Mouse (Mus musculus): Measurements from ENCODE around the gene Tmem156. TPM values are rescaled to one million over a fixed set of nuclear protein-coding genes. Genes with fewer than 3 reads are reported as not detected.
A peak's percentile ranks its signal among the peaks of the same experiment; 100 is the strongest.
"Not testable (repeated sequence)": the region's sequence is repeated elsewhere in the genome, so short reads cannot be mapped to it uniquely, and the experiment has no call there.

Tmem156 gene
- polyA plus RNA-seq, 1 experiment from 2014 or later: not detected

DNA sequence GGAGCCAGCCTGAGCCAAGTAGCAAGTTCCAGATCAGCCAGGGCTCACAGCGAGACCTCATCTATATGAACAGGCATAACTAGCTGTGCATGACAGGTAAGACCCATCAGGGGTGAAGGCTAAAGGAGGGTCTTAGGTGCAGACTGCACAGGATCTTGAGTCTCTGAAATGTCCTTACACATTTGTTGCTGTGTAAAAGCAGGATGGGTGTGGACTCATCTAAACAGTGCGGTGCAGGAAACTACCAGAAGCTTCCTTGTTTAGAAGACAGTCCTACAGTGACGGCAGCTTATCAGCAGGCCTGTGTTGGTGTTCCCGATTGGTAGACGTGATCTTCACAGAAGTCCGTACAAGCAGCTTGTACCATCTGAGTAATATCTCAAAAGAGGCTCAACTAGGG is 21.4 kb upstream of the Tmem156 start:
- 92% methylated on average over 6 of the region's 6 CpGs for WGBS
- H3K9ac ChIP-seq (replicated peaks): no peak overlapping the region
- peaks cover 3% of the 10 kb centered on the region; the same call in 1 of the 2 replicates for H3K36me3 ChIP-seq
- H3K4me1 ChIP-seq (replicated peaks): no peaks in the 10 kb centered on the region; the same call in 1 of the 2 replicates
- H3K4me2 ChIP-seq (replicated peaks): no peak overlapping the region
- no peaks in the 10 kb centered on the region for H3K27me3 ChIP-seq
- no peaks in the 10 kb centered on the region for H3K9me3 ChIP-seq
- ATAC-seq: no peak
- H3K27ac ChIP-seq: no peak overlapping the region
- H3K4me3 ChIP-seq (replicated peaks): no peak overlapping the region

DNA sequence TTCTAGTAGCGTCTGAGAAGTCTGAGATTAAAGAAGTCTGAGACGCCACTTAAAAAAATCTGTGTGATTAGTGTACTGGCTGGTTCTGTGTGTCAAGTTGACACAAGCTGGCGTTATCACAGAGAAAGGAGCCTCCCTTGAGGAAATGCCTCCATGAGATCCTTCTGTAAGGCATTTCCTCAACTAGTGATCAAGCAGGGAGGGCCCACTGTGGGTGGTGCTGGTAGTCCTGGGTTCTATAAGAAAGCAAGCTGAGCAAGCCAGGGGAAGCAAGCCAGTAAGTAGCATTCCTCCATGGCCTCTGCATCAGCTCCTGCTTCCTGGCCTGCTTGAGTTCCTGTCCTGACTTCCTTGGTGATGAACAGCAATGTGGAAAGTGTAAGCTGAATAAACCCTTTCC is 20.3 kb upstream of the Tmem156 start:
- not testable (repeated sequence) for H3K36me3 ChIP-seq; ATAC-seq; H3K9ac ChIP-seq (replicated peaks); H3K9me3 ChIP-seq; H3K4me1 ChIP-seq (replicated peaks); H3K4me2 ChIP-seq (replicated peaks); H3K27ac ChIP-seq; H3K27me3 ChIP-seq; H3K4me3 ChIP-seq (replicated peaks)
- WGBS: 74% methylated on average over 3 of the region's 3 CpGs

DNA sequence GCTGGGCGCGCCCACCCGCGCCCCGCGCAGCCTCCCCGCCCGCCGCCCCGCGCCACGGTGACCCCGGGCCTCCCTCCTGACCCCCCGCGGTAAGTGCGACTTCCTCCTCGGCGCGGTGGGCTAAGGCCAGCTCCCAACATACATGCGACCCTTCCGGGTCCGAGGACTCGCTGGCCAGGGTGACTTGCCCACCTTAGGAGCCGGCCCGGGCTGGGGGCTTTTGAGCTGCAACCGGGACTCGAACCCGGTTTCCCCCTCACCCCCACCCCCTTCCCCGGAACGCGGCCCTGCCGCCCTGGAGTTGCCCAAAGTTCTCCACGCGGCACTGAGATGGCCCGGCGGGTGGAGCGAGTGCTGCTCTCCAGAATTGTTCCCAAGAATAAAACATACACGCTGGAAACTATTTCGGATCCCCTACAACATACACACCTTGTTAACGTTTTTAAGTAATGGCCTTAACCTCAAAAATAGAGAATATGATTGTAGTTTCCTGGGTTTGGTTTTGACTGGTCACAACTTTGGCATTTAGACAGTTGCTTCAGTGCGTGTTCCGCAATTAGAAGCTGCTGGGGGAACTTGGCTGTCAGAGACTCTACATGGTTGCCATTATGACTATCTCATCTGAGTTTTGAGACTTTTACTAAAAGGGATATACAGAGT is 16.0 kb upstream of the Tmem156 start:
- Histone ChIP-seq H3K27ac (peak overlapping the region; percentile 74), H3K27me3 (no peaks in the 10 kb centered on the region), H3K4me2 (replicated peaks) (peak overlapping the region; percentile 75), H3K36me3 (no peaks in the 10 kb centered on the region), H3K4me1 (replicated peaks) (peaks cover 3% of the 10 kb centered on the region; the same call in 1 of the 2 replicates), H3K9me3 (no peaks in the 10 kb centered on the region), H3K4me3 (replicated peaks) (peak overlapping the region; percentile 79), H3K9ac (replicated peaks) (peak overlapping the region; percentile 82)
- 4% methylated on average over 31 of the region's 42 CpGs for WGBS
- ATAC-seq: peak; percentile 77

DNA sequence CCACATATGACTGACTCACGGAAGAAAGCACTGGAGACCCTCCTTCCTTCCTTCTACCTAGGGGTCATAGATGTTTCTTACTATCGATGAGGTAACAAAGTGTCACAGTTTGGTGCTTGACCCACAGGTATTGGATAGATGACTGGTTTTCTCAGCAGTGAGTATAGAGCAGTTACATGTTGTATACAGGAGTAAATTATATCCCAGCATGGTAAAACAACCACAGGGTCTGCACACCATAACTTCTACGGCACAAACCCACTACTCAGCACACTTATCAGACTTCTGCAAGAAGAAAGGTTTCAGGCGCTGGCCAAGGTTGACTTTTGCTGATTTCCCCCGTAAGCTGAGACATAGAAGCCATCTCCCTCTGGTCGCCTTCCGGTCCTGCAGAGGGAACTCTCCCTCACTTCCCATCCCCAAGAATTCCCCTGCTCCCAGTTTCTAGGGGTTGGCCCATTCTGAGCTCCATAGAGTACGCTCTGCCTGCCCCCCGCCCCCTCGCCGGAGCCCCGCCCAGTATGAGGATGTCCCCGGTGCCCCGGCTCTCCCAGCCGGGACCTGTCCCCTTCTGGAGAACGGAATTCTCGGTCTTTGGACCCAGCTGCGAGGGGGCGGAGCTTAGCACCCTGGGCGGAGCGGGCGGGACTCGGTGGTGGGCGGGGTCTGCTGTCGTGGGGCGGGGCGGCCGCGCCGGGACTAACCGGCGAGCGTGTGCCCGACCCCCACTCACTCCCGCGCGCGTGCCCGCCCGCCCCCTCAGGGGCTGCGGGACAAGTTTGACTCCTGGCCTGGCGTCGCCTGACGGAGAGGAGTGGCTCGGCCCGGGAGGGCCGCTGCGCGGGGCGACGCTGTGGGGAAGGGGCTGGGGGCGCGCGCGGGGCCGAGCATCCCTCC is 15.2 kb upstream of the Tmem156 start, which contains the start of gene Klhl5:
TSS of gene Klhl5 (plus strand) at position 664 of the 897 bp plus-strand sequence.
- H3K4me1 ChIP-seq (replicated peaks): peaks cover 10% of the 10 kb centered on the region; the same call in 1 of the 2 replicates
- peak within 1 kb of the TSS; percentile 75 for H3K4me2 ChIP-seq (replicated peaks)
- H3K9me3 ChIP-seq: no peaks in the 10 kb centered on the region
- H3K36me3 ChIP-seq: no peaks in the 10 kb centered on the region
- H3K4me3 ChIP-seq (replicated peaks): peak within 1 kb of the TSS; percentile 79
- WGBS: 6% methylated on average over 33 of the region's 56 CpGs
- H3K27ac ChIP-seq: peak within 1 kb of the TSS; percentile 74
- H3K27me3 ChIP-seq: no peaks in the 10 kb centered on the region
- peak; percentile 93 for ATAC-seq
- H3K9ac ChIP-seq (replicated peaks): peak within 1 kb of the TSS; percentile 82

DNA sequence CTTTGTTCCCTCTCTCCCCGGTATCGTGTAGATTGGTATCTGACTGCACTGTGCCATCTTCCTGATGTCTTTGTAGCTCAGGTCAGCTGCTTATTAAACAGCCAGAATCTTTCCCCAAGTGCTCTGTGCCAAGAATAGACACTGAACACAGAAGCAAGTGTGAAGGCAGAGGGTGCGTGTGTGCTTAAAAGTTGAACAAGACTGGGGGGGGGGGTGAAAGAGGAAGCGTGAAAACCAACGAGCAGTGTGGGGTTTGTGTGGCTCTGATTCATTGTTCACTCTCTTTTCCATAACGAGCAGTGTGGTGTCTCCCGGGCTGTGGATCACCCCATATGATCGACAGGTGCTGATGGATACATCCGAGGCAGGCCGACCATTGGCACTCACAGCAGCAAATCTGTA is 10.7 kb upstream of the Tmem156 start:
- Histone ChIP-seq H3K4me3 (replicated peaks) (no peak overlapping the region), H3K27ac (peak overlapping the region; percentile 35; the same call in 1 of the 2 replicates), H3K9ac (replicated peaks) (no peak overlapping the region), H3K36me3 (no peaks in the 10 kb centered on the region), H3K4me1 (replicated peaks) (peaks cover 12% of the 10 kb centered on the region; the same call in 1 of the 2 replicates), H3K4me2 (replicated peaks) (no peak overlapping the region), H3K27me3 (no peaks in the 10 kb centered on the region), H3K9me3 (no peaks in the 10 kb centered on the region)
- ATAC-seq: no peak
- WGBS: 69% methylated on average over 10 of the region's 10 CpGs

DNA sequence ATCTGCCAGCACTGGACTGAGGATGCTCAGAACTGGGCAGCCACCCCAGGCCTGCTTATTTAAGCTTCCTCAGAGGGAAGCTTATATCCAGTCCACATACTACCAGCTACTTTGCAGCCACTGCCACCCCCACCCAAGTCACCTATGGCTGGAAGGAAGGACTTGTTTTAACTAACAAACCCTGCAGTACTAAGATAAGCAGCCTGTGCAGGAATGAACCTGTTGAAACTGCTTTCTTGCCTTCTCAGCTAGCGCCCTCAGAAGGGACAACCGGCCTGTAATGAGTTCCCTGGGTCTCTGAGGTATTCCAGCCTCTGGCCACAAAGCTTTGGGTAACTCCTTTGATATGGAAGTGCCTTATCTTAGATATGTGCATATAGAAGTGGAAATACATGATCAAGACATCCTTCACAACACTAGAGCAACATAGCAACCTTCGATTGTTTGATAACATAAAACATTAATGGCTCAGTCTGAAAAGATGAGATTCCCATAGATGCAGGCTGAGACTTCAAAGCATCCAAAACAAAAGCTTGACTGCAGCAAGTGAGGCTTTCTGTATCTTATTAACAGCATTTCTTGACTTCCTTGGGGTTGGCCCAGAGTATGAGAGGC is 10.2 kb upstream of the Tmem156 start:
- no peak overlapping the region for H3K9ac ChIP-seq (replicated peaks)
- no peaks in the 10 kb centered on the region for H3K27me3 ChIP-seq
- ATAC-seq: peak; percentile 47
- H3K4me3 ChIP-seq (replicated peaks): no peak overlapping the region
- no peaks in the 10 kb centered on the region for H3K36me3 ChIP-seq
- H3K4me2 ChIP-seq (replicated peaks): no peak overlapping the region
- peaks cover 12% of the 10 kb centered on the region; the same call in 1 of the 2 replicates for H3K4me1 ChIP-seq (replicated peaks)
- peak overlapping the region; percentile 35; the same call in 1 of the 2 replicates for H3K27ac ChIP-seq
- WGBS: 70% methylated on average over 3 of the region's 3 CpGs
- no peaks in the 10 kb centered on the region for H3K9me3 ChIP-seq

DNA sequence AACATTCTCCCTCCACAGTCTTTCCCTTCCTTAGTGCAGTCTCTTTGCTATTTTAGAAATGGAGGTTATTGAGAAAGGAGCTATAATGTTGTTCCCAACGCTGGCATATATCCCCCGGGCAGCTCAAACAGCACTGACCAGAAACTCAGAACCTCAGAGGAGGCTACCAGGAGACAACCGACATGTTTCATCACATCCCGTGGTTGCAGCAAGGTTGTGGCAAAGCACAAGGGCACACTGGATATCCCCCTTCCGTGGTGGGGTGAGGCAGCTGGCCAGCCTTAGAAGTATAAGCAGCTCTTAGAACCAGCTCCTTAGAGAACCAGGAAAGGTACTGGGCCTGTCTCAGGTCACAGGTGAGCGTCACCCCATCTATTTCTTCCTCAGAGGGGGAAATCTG is 9.7 kb upstream of the Tmem156 start:
- H3K36me3 ChIP-seq: no peaks in the 10 kb centered on the region
- WGBS: 88% methylated on average over 6 of the region's 6 CpGs
- no peak overlapping the region for H3K9ac ChIP-seq (replicated peaks)
- no peak for ATAC-seq
- no peaks in the 10 kb centered on the region for H3K9me3 ChIP-seq
- H3K4me3 ChIP-seq (replicated peaks): no peak overlapping the region
- H3K27me3 ChIP-seq: no peaks in the 10 kb centered on the region
- H3K4me1 ChIP-seq (replicated peaks): peaks cover 12% of the 10 kb centered on the region; the same call in 1 of the 2 replicates
- H3K27ac ChIP-seq: no peak overlapping the region
- H3K4me2 ChIP-seq (replicated peaks): no peak overlapping the region

DNA sequence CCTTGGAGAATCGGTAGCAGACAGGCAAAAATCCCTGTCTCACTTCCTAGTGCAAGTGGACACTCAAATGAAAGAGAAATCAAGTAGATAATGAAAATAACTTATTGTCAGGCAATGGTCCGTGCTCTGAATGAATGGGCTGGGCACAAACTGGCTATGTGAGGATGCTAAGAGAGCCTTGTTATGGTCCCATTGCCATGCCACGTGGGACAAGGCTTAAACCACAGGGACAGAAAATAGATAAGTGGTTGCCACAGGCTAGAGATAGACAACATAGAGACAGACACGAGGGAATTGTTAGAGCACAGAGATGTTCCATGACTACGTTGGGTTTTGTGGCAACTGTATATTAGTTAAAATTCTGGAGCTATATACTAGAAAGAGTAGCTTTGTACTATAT is 9.3 kb upstream of the Tmem156 start:
- H3K27ac ChIP-seq: no peak overlapping the region
- peaks cover 12% of the 10 kb centered on the region; the same call in 1 of the 2 replicates for H3K4me1 ChIP-seq (replicated peaks)
- no peaks in the 10 kb centered on the region for H3K36me3 ChIP-seq
- 83% methylated on average over 5 of the region's 5 CpGs for WGBS
- H3K9me3 ChIP-seq: no peaks in the 10 kb centered on the region
- ATAC-seq: no peak
- no peaks in the 10 kb centered on the region for H3K27me3 ChIP-seq
- H3K9ac ChIP-seq (replicated peaks): no peak overlapping the region
- no peak overlapping the region for H3K4me2 ChIP-seq (replicated peaks)
- no peak overlapping the region for H3K4me3 ChIP-seq (replicated peaks)

DNA sequence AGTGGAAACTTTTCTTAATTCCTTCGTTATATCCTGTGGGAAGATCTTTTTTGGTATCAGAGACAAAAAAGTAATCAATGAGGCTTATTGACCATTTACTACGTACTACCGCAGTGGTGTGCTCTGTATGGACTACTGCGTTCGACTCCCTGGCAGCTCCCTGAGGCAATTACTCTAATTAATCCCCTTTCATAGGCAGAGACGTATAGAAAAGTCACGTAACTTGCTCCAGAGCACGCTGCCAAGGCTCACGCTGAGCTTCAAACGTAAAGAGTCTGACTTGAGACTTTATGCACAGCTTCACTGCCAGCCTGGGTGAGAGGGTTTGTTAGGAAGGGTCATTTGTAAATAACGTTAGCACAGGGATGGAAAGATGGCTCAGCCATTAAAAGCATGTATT is 8.1 kb upstream of the Tmem156 start:
- ATAC-seq: no peak

DNA sequence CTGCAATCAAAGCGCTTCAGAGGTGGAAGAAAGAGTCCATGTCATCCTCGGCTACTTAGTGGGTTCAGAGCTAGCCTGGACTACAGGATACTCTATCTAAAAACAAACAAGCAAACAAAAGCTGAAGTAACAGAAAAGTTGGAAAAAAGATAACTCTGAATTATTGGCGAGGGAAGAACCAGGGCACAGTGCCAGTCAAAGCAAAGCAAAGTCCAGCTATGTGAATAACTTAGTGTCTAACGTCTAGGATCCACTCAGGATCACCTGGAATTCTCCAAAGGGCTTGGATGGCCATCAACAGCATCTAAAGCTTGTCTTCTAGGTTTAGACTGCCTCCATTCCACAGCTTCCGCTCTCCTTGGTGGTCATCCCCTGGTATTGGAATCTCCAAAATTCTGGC is 5.5 kb upstream of the Tmem156 start:
- Histone ChIP-seq H3K9ac (replicated peaks) (no peak overlapping the region), H3K4me1 (replicated peaks) (peaks cover 8% of the 10 kb centered on the region; the same call in 1 of the 2 replicates)
- no peak for ATAC-seq

More for the DNA sequence above, 8.1 kb upstream of the Tmem156 start:
- H3K4me3 ChIP-seq (replicated peaks): no peak overlapping the region
- WGBS: 52% methylated on average over 11 of the region's 11 CpGs
- no peak overlapping the region for H3K9ac ChIP-seq (replicated peaks)
- no peaks in the 10 kb centered on the region for H3K36me3 ChIP-seq
- no peaks in the 10 kb centered on the region for H3K27me3 ChIP-seq
- no peaks in the 10 kb centered on the region for H3K9me3 ChIP-seq
- peaks cover 12% of the 10 kb centered on the region; the same call in 1 of the 2 replicates for H3K4me1 ChIP-seq (replicated peaks)
- no peak overlapping the region for H3K27ac ChIP-seq
- H3K4me2 ChIP-seq (replicated peaks): no peak overlapping the region

DNA sequence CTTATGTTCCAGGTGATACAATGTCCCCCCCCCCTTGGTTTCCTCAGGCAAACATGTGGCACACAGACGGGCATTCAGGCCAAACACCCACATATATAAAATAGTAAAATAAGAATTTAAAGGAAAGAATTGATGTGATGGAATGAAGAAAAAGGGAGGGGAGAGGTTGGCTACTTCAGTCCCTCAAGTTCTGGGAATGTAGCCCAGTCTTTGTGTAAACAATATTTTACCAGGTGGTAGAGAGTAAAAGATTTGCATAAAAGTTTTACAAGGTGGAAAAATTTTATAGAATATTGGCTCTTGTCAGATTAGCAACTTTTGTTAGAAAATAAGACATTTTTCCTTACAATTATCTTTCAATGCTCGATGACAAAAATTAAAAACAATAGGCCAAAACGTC is 4.9 kb upstream of the Tmem156 start:
- no peak overlapping the region for H3K9ac ChIP-seq (replicated peaks)
- H3K9me3 ChIP-seq: no peaks in the 10 kb centered on the region
- no peak overlapping the region for H3K4me2 ChIP-seq (replicated peaks)
- H3K4me1 ChIP-seq (replicated peaks): 0 out of 2 replicates have a peak, but pooled peaks cover 2% of the 10 kb centered on the region
- no peak for ATAC-seq
- H3K4me3 ChIP-seq (replicated peaks): no peak overlapping the region
- no peaks in the 10 kb centered on the region for H3K36me3 ChIP-seq
- H3K27me3 ChIP-seq: no peaks in the 10 kb centered on the region
- H3K27ac ChIP-seq: no peak overlapping the region
- WGBS: 87% methylated on average over 3 of the region's 3 CpGs

More for the DNA sequence above, 5.5 kb upstream of the Tmem156 start:
- Histone ChIP-seq H3K4me2 (replicated peaks) (no peak overlapping the region), H3K27me3 (no peaks in the 10 kb centered on the region), H3K9me3 (no peaks in the 10 kb centered on the region), H3K4me3 (replicated peaks) (no peak overlapping the region), H3K36me3 (no peaks in the 10 kb centered on the region), H3K27ac (no peak overlapping the region)
- WGBS: 91% methylated on average over 5 of the region's 5 CpGs

DNA sequence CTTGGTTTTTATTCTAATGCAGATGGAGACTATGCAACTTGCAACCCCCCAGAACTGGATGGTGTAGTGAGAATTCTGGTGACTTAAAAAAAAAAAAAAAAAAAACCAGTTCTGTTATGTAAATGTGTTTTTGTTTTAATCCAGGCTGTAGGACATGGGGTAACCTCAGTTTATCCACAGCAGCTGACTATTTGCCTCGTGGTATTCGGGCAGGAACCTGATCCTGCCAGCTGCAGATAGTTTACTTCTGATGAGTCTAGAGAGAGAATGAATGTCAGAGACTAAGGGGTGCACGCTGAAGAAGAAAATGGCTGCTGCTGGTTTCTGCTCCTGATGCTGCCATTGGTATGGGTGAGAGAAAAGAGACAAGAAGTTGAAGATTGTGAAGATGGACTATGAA is 4.2 kb upstream of the Tmem156 start:
- ATAC-seq: no peak

More for the DNA sequence above, 4.2 kb upstream of the Tmem156 start:
- no peaks in the 10 kb centered on the region for H3K36me3 ChIP-seq
- no peak overlapping the region for H3K4me2 ChIP-seq (replicated peaks)
- H3K9me3 ChIP-seq: no peaks in the 10 kb centered on the region
- WGBS: 89% methylated on average over 3 of the region's 3 CpGs
- H3K27me3 ChIP-seq: no peaks in the 10 kb centered on the region
- H3K4me1 ChIP-seq (replicated peaks): no peaks in the 10 kb centered on the region
- no peak overlapping the region for H3K9ac ChIP-seq (replicated peaks)
- H3K4me3 ChIP-seq (replicated peaks): no peak overlapping the region
- H3K27ac ChIP-seq: no peak overlapping the region
